Mouse (Mus musculus): ENCODE data around the gene Actrt2. TPM values are rescaled to one million over a fixed set of nuclear protein-coding genes. Genes with fewer than 3 reads are reported as not detected.

The Actrt2 gene
- polyA plus RNA-seq, 1 experiment from 2014 or later = not detected

GRCm38 (mm10) chr4:154683068-154683752, 15.5 kb upstream of the Actrt2 start:
- Histone ChIP-seq H3K9ac (ENCODE audit: low read length) (no peak overlapping the region), H3K4me3 (ENCODE audit: control insufficient read depth in 1 of 2, insufficient read depth in 1 of 2, low read depth in 1 of 2, low read length in 2 of 2) (no peak overlapping the region), H3K4me2 (ENCODE audit: low read length) (no peak overlapping the region), H3K27me3 (ENCODE audit: control insufficient read depth, insufficient read depth, low read length) (peaks cover 12% of the 10 kb centered on the region; the same call in 1 of the 2 replicates), H3K4me1 (ENCODE audit: control insufficient read depth in 2 of 2, insufficient read depth in 2 of 2, low read length in 2 of 2) (no peaks in the 10 kb centered on the region), H3K36me3 (ENCODE audit: control insufficient read depth, insufficient read depth, low read length) (no peaks in the 10 kb centered on the region), H3K27ac (replicated peaks in 1 of 2; ENCODE audit: control insufficient read depth in 1 of 2, insufficient read depth in 1 of 2, low read depth in 2 of 2, low read length in 2 of 2) (no peak overlapping the region), H3K9me3 (ENCODE audit: control insufficient read depth, low read length) (no peaks in the 10 kb centered on the region)
- 72% methylated on average over 5 of the region's 5 CpGs for WGBS
- no peak for ATAC-seq (ENCODE audit: insufficient number of reproducible peaks, insufficient read depth, low FRiP score, low read depth)

DNA sequence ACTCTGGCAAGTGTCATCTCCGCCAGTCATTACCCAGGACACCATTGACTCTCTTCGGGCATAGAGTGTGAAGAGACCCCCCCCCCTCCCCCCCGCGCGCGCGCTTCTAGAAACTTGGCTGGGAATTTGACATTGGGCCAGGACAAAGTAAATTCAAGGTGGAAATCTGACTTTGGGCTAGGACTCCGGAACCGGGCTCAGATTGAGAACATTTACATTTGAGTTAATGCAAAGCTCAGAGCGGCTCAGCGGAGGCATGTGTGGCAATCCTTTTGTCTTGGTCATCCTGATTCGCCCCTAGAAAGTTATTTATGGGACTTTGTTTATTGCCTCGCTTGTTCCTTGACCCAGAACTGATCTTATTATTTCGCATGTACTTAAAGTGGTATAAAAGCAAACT, 14.6 kb upstream of the Actrt2 start:
- 59% methylated on average over 14 of the region's 14 CpGs for WGBS

GRCm38 (mm10) chr4:154675441-154676000, 7.9 kb upstream of the Actrt2 start:
- ATAC-seq (ENCODE audit: insufficient number of reproducible peaks, insufficient read depth, low FRiP score, low read depth) = no peak
- H3K4me3 ChIP-seq (ENCODE audit: control insufficient read depth in 1 of 2, insufficient read depth in 1 of 2, low read depth in 1 of 2, low read length in 2 of 2) = no peak overlapping the region
- no peak overlapping the region for H3K4me2 ChIP-seq (ENCODE audit: low read length)
- H3K27me3 ChIP-seq (ENCODE audit: control insufficient read depth, insufficient read depth, low read length) = peaks cover 10% of the 10 kb centered on the region
- H3K9ac ChIP-seq (ENCODE audit: low read length) = no peak overlapping the region
- WGBS = 74% methylated on average over 10 of the region's 10 CpGs
- H3K27ac ChIP-seq (replicated peaks in 1 of 2; ENCODE audit: control insufficient read depth in 1 of 2, insufficient read depth in 1 of 2, low read depth in 2 of 2, low read length in 2 of 2) = no peak overlapping the region
- H3K4me1 ChIP-seq (ENCODE audit: control insufficient read depth in 2 of 2, insufficient read depth in 2 of 2, low read length in 2 of 2) = no peaks in the 10 kb centered on the region; a peak in 1 of 4 replicates
- H3K9me3 ChIP-seq (ENCODE audit: control insufficient read depth, low read length) = no peaks in the 10 kb centered on the region
- no peaks in the 10 kb centered on the region for H3K36me3 ChIP-seq (ENCODE audit: control insufficient read depth, insufficient read depth, low read length)

More for the DNA sequence above, 14.6 kb upstream of the Actrt2 start:
- H3K27me3 ChIP-seq (ENCODE audit: control insufficient read depth, insufficient read depth, low read length) = peaks cover 7% of the 10 kb centered on the region; the same call in 1 of the 2 replicates
- no peaks in the 10 kb centered on the region for H3K9me3 ChIP-seq (ENCODE audit: control insufficient read depth, low read length)
- no peak overlapping the region for H3K9ac ChIP-seq (ENCODE audit: low read length)
- H3K4me2 ChIP-seq (ENCODE audit: low read length) = no peak overlapping the region
- H3K4me3 ChIP-seq (ENCODE audit: control insufficient read depth in 1 of 2, insufficient read depth in 1 of 2, low read depth in 1 of 2, low read length in 2 of 2) = no peak overlapping the region
- H3K4me1 ChIP-seq (ENCODE audit: control insufficient read depth in 2 of 2, insufficient read depth in 2 of 2, low read length in 2 of 2) = no peaks in the 10 kb centered on the region
- no peak overlapping the region for H3K27ac ChIP-seq (replicated peaks in 1 of 2; ENCODE audit: control insufficient read depth in 1 of 2, insufficient read depth in 1 of 2, low read depth in 2 of 2, low read length in 2 of 2)
- H3K36me3 ChIP-seq (ENCODE audit: control insufficient read depth, insufficient read depth, low read length) = no peaks in the 10 kb centered on the region
- ATAC-seq (ENCODE audit: insufficient number of reproducible peaks, insufficient read depth, low FRiP score, low read depth) = no peak

GRCm38 (mm10) chr4:154674966-154675365, 7.3 kb upstream of the Actrt2 start:
- Histone ChIP-seq H3K9ac (ENCODE audit: low read length) (no peak overlapping the region), H3K9me3 (ENCODE audit: control insufficient read depth, low read length) (no peaks in the 10 kb centered on the region), H3K4me1 (ENCODE audit: control insufficient read depth in 2 of 2, insufficient read depth in 2 of 2, low read length in 2 of 2) (no peaks in the 10 kb centered on the region; a peak in 1 of 4 replicates), H3K4me3 (ENCODE audit: control insufficient read depth in 1 of 2, insufficient read depth in 1 of 2, low read depth in 1 of 2, low read length in 2 of 2) (no peak overlapping the region), H3K4me2 (ENCODE audit: low read length) (no peak overlapping the region), H3K36me3 (ENCODE audit: control insufficient read depth, insufficient read depth, low read length) (no peaks in the 10 kb centered on the region), H3K27ac (replicated peaks in 1 of 2; ENCODE audit: control insufficient read depth in 1 of 2, insufficient read depth in 1 of 2, low read depth in 2 of 2, low read length in 2 of 2) (no peak overlapping the region), H3K27me3 (ENCODE audit: control insufficient read depth, insufficient read depth, low read length) (peaks cover 10% of the 10 kb centered on the region)
- no peak for ATAC-seq (ENCODE audit: insufficient number of reproducible peaks, insufficient read depth, low FRiP score, low read depth)
- WGBS = 47% methylated on average over 15 of the region's 15 CpGs

DNA sequence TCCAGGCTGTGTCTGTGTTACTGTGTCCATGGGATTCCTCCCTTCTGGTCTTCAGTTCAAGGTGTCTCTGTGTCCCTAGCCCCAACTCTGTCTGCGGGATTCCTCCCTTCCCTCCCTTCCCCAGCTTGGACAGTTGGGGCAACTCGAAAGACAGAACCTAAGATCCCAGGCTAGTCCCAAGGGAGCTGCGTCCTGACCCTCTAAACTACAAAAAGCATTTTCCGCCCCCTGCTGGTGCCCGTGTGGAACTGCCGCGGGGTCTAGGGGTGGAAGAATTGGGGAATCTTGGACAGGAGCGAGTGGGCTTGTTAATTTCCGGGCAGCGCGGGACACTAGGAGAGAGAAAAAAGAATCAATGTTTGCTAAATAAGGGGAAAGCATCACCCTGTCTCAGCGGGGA, 6.9 kb upstream of the Actrt2 start:
- H3K9me3 ChIP-seq (ENCODE audit: control insufficient read depth, low read length) = no peaks in the 10 kb centered on the region
- no peaks in the 10 kb centered on the region for H3K36me3 ChIP-seq (ENCODE audit: control insufficient read depth, insufficient read depth, low read length)
- 4% methylated on average over 12 of the region's 12 CpGs for WGBS
- H3K9ac ChIP-seq (ENCODE audit: low read length) = no peak overlapping the region
- H3K4me3 ChIP-seq (ENCODE audit: control insufficient read depth in 1 of 2, insufficient read depth in 1 of 2, low read depth in 1 of 2, low read length in 2 of 2) = no peak overlapping the region
- no peaks in the 10 kb centered on the region; a peak in 1 of 4 replicates for H3K4me1 ChIP-seq (ENCODE audit: control insufficient read depth in 2 of 2, insufficient read depth in 2 of 2, low read length in 2 of 2)
- H3K27ac ChIP-seq (replicated peaks in 1 of 2; ENCODE audit: control insufficient read depth in 1 of 2, insufficient read depth in 1 of 2, low read depth in 2 of 2, low read length in 2 of 2) = no peak overlapping the region
- ATAC-seq (ENCODE audit: insufficient number of reproducible peaks, insufficient read depth, low FRiP score, low read depth) = no peak
- H3K27me3 ChIP-seq (ENCODE audit: control insufficient read depth, insufficient read depth, low read length) = peaks cover 10% of the 10 kb centered on the region
- no peak overlapping the region for H3K4me2 ChIP-seq (ENCODE audit: low read length)

- Histone ChIP-seq H3K9me3 (ENCODE audit: control insufficient read depth, low read length) (no peaks in the 10 kb centered on the region), H3K27me3 (ENCODE audit: control insufficient read depth, insufficient read depth, low read length) (peaks cover 10% of the 10 kb centered on the region), H3K4me2 (ENCODE audit: low read length) (no peak overlapping the region), H3K9ac (ENCODE audit: low read length) (no peak overlapping the region), H3K27ac (replicated peaks in 1 of 2; ENCODE audit: control insufficient read depth in 1 of 2, insufficient read depth in 1 of 2, low read depth in 2 of 2, low read length in 2 of 2) (no peak overlapping the region), H3K4me1 (ENCODE audit: control insufficient read depth in 2 of 2, insufficient read depth in 2 of 2, low read length in 2 of 2) (no peaks in the 10 kb centered on the region; a peak in 1 of 4 replicates), H3K36me3 (ENCODE audit: control insufficient read depth, insufficient read depth, low read length) (no peaks in the 10 kb centered on the region), H3K4me3 (ENCODE audit: control insufficient read depth in 1 of 2, insufficient read depth in 1 of 2, low read depth in 1 of 2, low read length in 2 of 2) (no peak overlapping the region)
- 71% methylated on average over 4 of the region's 4 CpGs for WGBS
- no peak for ATAC-seq (ENCODE audit: insufficient number of reproducible peaks, insufficient read depth, low FRiP score, low read depth)
Measured at GRCm38 (mm10) chr4:154673986-154674385, 6.3 kb upstream of the Actrt2 start.

DNA sequence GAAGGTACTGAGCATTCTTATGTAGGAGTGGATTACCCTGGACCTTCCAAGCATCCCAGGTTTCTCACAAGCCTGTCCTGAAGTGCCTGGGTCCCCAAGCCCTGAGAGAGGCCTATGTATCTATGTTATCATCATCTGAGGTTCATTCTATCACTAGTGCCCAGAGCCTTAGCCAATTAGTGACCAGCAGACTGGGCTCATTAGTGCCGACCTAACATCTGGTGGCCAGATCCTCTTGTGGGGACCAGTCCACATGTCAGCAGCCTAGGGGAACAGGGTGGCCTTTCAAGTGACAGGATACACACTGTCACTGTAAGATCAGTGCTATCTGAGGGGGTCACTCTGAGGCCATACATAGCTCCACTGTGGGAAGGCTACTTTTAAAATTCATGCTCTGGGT, 4.4 kb upstream of the Actrt2 start:
- no peak for ATAC-seq (ENCODE audit: insufficient number of reproducible peaks, insufficient read depth, low FRiP score, low read depth)
- WGBS = 57% methylated on average over 1 of the region's 1 CpGs
- Histone ChIP-seq H3K9me3 (ENCODE audit: control insufficient read depth, low read length) (no peaks in the 10 kb centered on the region), H3K36me3 (ENCODE audit: control insufficient read depth, insufficient read depth, low read length) (no peaks in the 10 kb centered on the region), H3K4me2 (ENCODE audit: low read length) (no peak overlapping the region), H3K4me1 (ENCODE audit: control insufficient read depth in 2 of 2, insufficient read depth in 2 of 2, low read length in 2 of 2) (no peaks in the 10 kb centered on the region; a peak in 1 of 4 replicates), H3K4me3 (ENCODE audit: control insufficient read depth in 1 of 2, insufficient read depth in 1 of 2, low read depth in 1 of 2, low read length in 2 of 2) (no peak overlapping the region), H3K9ac (ENCODE audit: low read length) (no peak overlapping the region), H3K27me3 (ENCODE audit: control insufficient read depth, insufficient read depth, low read length) (peaks cover 7% of the 10 kb centered on the region), H3K27ac (replicated peaks in 1 of 2; ENCODE audit: control insufficient read depth in 1 of 2, insufficient read depth in 1 of 2, low read depth in 2 of 2, low read length in 2 of 2) (no peak overlapping the region)
